Mouse (Mus musculus): ENCODE measurements around the gene Gpr82.

Gpr82 gene

GRCm38 (mm10) chrX:13661063-13661462 lies at the start of gene Gpr82:
Gene Gpr82 (plus strand): TSS chrX:13661363.
- no peak for DNase-seq

GRCm38 (mm10) chrX:13612115-13612514 lies 49.0 kb upstream of the Gpr82 start:
- no peak for DNase-seq

- no peak for DNase-seq
Measured at GRCm38 (mm10) chrX:13616726-13617125, 44.4 kb upstream of the Gpr82 start.

- DNase-seq, result no peak
Measured at GRCm38 (mm10) chrX:13617294-13617693, 43.9 kb upstream of the Gpr82 start.

- no peak for DNase-seq
Measured at GRCm38 (mm10) chrX:13618476-13618875, 42.7 kb upstream of the Gpr82 start.

GRCm38 (mm10) chrX:13621473-13621872 lies 39.7 kb upstream of the Gpr82 start:
- no peak for DNase-seq

- no peak for DNase-seq
Measured at GRCm38 (mm10) chrX:13622654-13623053, 38.5 kb upstream of the Gpr82 start.

- DNase-seq, result no peak
Measured at GRCm38 (mm10) chrX:13631599-13632283, 29.4 kb upstream of the Gpr82 start, which contains the start of gene Gpr34. Gene Gpr34 (plus strand): TSS chrX:13632089.

GRCm38 (mm10) chrX:13636398-13636797 lies 24.8 kb upstream of the Gpr82 start:
- no peak for DNase-seq

- DNase-seq, result no peak
Measured at GRCm38 (mm10) chrX:13638894-13639293, 22.3 kb upstream of the Gpr82 start.

- no peak for DNase-seq
Measured at GRCm38 (mm10) chrX:13651889-13652288, 9.3 kb upstream of the Gpr82 start.

GRCm38 (mm10) chrX:13652291-13652690 lies 8.9 kb upstream of the Gpr82 start:
- no peak for DNase-seq

GRCm38 (mm10) chrX:13655005-13655421 lies 6.2 kb upstream of the Gpr82 start:
- DNase-seq, result no peak

- DNase-seq, result no peak
Measured at GRCm38 (mm10) chrX:13655906-13656305, 5.3 kb upstream of the Gpr82 start.

GRCm38 (mm10) chrX:13656721-13657120 lies 4.4 kb upstream of the Gpr82 start:
- DNase-seq, result peak; percentile 3

GRCm38 (mm10) chrX:13658616-13659140 lies 2.5 kb upstream of the Gpr82 start:
- DNase-seq, result no peak

GRCm38 (mm10) chrX:13659201-13659890 lies 1.8 kb upstream of the Gpr82 start:
- no peak for DNase-seq

- no peak for DNase-seq
Measured at GRCm38 (mm10) chrX:13668867-13669266, 7.7 kb downstream of the Gpr82 start.

GRCm38 (mm10) chrX:13670342-13670741 lies 9.2 kb downstream of the Gpr82 start:
- no peak for DNase-seq

- DNase-seq, result no peak
Measured at GRCm38 (mm10) chrX:13673001-13673400, 11.8 kb downstream of the Gpr82 start.

GRCm38 (mm10) chrX:13681748-13682147 lies 20.6 kb downstream of the Gpr82 start:
- no peak for DNase-seq

- no peak for DNase-seq
Measured at GRCm38 (mm10) chrX:13686589-13686988, 25.4 kb downstream of the Gpr82 start.

- no peak for DNase-seq
Measured at GRCm38 (mm10) chrX:13688356-13688755, 27.2 kb downstream of the Gpr82 start.

- DNase-seq, result no peak
Measured at GRCm38 (mm10) chrX:13691865-13692264, 30.7 kb downstream of the Gpr82 start.
